ENCODE assay signal across 8 mouse cellular contexts in genomic region chr11:106957271-106957980, GRCm38 (mm10). TPM values are rescaled to one million over a fixed set of nuclear protein-coding genes. Genes with fewer than 3 reads are reported as not detected.
DNase-seq lines count a peak whose midpoint lies in the region; ATAC-seq and TF ChIP-seq lines count a peak whose summit lies in the region.

No protein-coding gene starts in this region.

- H3K36me3 ChIP-seq in intestine, embryonic 15.5 days: no peaks in the 10 kb centered on the region
- H3K36me3 ChIP-seq in forebrain, embryonic 10.5 days (replicated peaks): no peaks in the 10 kb centered on the region

- TF ChIP-seq CTCF in lung, adult 2 months (IDR thresholded peaks at IDR 0.05; ENCODE audit: insufficient read depth, low read length): no peak

- ATAC-seq in intestine, embryonic 15.5 days: peak; percentile 65
- ATAC-seq in erythroblast, adult 5-6 weeks (replicated peaks; ENCODE audit: low FRiP score, poor library complexity, severe bottlenecking): no peak

- H3K4me2 ChIP-seq in intestine, embryonic 15.5 days (replicated peaks): peak overlapping the region; percentile 22; the same call in 1 of the 2 replicates

- no peaks in the 10 kb centered on the region for H3K9me3 ChIP-seq in intestine, embryonic 15.5 days
- H3K9me3 ChIP-seq in forebrain, embryonic 10.5 days: no peaks in the 10 kb centered on the region; the same call in 1 of the 2 replicates

- H3K27ac ChIP-seq in intestine, embryonic 15.5 days: peak overlapping the region; percentile 51
- no peak overlapping the region for H3K27ac ChIP-seq in forebrain, embryonic 10.5 days

- peaks cover 17% of the 10 kb centered on the region for H3K4me1 ChIP-seq in intestine, embryonic 15.5 days (replicated peaks)
- H3K4me1 ChIP-seq in lung, adult 2 months (ENCODE audit: control insufficient read depth, insufficient read depth, low read length): peaks cover 16% of the 10 kb centered on the region
- 0 out of 2 replicates have a peak, but pooled peaks cover 3% of the 10 kb centered on the region for H3K4me1 ChIP-seq in forebrain, embryonic 10.5 days

- peak; percentile 52 for DNase-seq in thymus, postnatal 0 days (ENCODE audit: low spot score)
- no peak for DNase-seq in thymus, adult 18-20 months
- peak; percentile 71 for DNase-seq in gastrocnemius, adult 18-20 months (ENCODE audit: low spot score)
- DNase-seq in lung, adult 2 months: peak; percentile 61
- DNase-seq in urinary bladder, adult 2 months (ENCODE audit: low spot score): peak; percentile 29
- DNase-seq in forebrain, embryonic 10.5 days (ENCODE audit: extremely low spot score, low spot score): no peak

- WGBS in intestine, embryonic 15.5 days: 37% methylated on average over 12 of the region's 12 CpGs
- 17% methylated on average over 12 of the region's 12 CpGs for WGBS in lung, adult 2 months
- WGBS in forebrain, embryonic 10.5 days: 89% methylated on average over 12 of the region's 12 CpGs

- H3K9ac ChIP-seq in intestine, embryonic 15.5 days: no peak overlapping the region

- no peak for TF ChIP-seq POLR2A in lung, adult 2 months (IDR thresholded peaks at IDR 0.05; ENCODE audit: borderline replicate concordance, extremely low read depth, low read depth, low read length)

- H3K27me3 ChIP-seq in intestine, embryonic 15.5 days (replicated peaks): no peaks in the 10 kb centered on the region
- no peaks in the 10 kb centered on the region for H3K27me3 ChIP-seq in forebrain, embryonic 10.5 days (ENCODE audit: poor library complexity, severe bottlenecking)

- no peak overlapping the region for H3K4me3 ChIP-seq in intestine, embryonic 15.5 days (replicated peaks)
- peak overlapping the region; percentile 2 for H3K4me3 ChIP-seq in lung, adult 2 months (replicated peaks; ENCODE audit: extremely low read depth, low read depth, low read length)
- no peak overlapping the region for H3K4me3 ChIP-seq in forebrain, embryonic 10.5 days

RNA-seq across cellular contexts. Expression of gene Smurf2, which starts 36.9 kb away (rescaled TPM):
- 7.3 and 8.7 TPM in 2 replicates for polyA plus RNA-seq in thymus, postnatal 0 days (2015; fragmentation: Nextera tagmentation; extraction: Ambion mirVana)
- 10 to 100 TPM; 24.5 to 29.5 TPM for total RNA-seq in gastrocnemius, adult 18-20 months (2021)
- 11.3 and 12.0 TPM in 2 replicates for polyA plus RNA-seq in intestine, embryonic 15.5 days (2015; fragmentation: Nextera tagmentation; extraction: Ambion mirVana)
- polyA plus RNA-seq in lung, adult 2 months (2012; rRNA removed): 19.1 and 24.7 TPM in 2 replicates
- polyA plus RNA-seq in urinary bladder, adult 2 months (2012; rRNA removed): 16.0 and 21.6 TPM in 2 replicates
- 11.2 and 11.7 TPM in 2 replicates for polyA plus RNA-seq in forebrain, embryonic 10.5 days (2016; fragmentation: Nextera tagmentation; extraction: Ambion mirVana)
- 4.4 and 6.9 TPM in 2 replicates for total RNA-seq in erythroblast, adult 5-6 weeks (2015; ENCODE audit: low replicate concordance)
- total RNA-seq in erythroblast, adult 5-6 weeks (2017; ENCODE audit: low replicate concordance): 7.7 and 8.5 TPM in 2 replicates

RNA-seq across cellular contexts. Expression of gene Kpna2, which starts 41.9 kb away (rescaled TPM):
- 427 and 439 TPM in 2 replicates for polyA plus RNA-seq in thymus, postnatal 0 days (2015; fragmentation: Nextera tagmentation; extraction: Ambion mirVana)
- total RNA-seq in gastrocnemius, adult 18-20 months (2021): 10 to 100 TPM in 1 of 2 experiments, 1 to 10 TPM in 1; 9.4 to 10.3 TPM
- 357 and 384 TPM in 2 replicates for polyA plus RNA-seq in intestine, embryonic 15.5 days (2015; fragmentation: Nextera tagmentation; extraction: Ambion mirVana)
- polyA plus RNA-seq in lung, adult 2 months (2012; rRNA removed): 3.0 and 13.6 TPM in 2 replicates
- polyA plus RNA-seq in urinary bladder, adult 2 months (2012; rRNA removed): 30.8 and 37.6 TPM in 2 replicates
- 799 and 813 TPM in 2 replicates for polyA plus RNA-seq in forebrain, embryonic 10.5 days (2016; fragmentation: Nextera tagmentation; extraction: Ambion mirVana)
- total RNA-seq in erythroblast, adult 5-6 weeks (2015; ENCODE audit: low replicate concordance): 125 and 127 TPM in 2 replicates
- 63.3 and 88.5 TPM in 2 replicates for total RNA-seq in erythroblast, adult 5-6 weeks (2017; ENCODE audit: low replicate concordance)

Comparison
In these comparisons a context has a peak if more than half of its experiments do, and no peak if none do; other contexts are left out.
1. DNase-seq: peak in thymus, postnatal 0 days (single experiment), gastrocnemius, adult 18-20 months (single experiment), lung, adult 2 months (single experiment) and urinary bladder, adult 2 months (single experiment); none in thymus, adult 18-20 months (0 of 2) and forebrain, embryonic 10.5 days (single experiment).